Mouse (Mus musculus) C2C12 (cell line): ENCODE results near the gene Tgfa.

Experiments
- CTCF ChIP-seq: IDR thresholded peaks from one replicate; pipeline ENCODE4 v1.5.1; 2011; ENCODE audit not compliant: control insufficient read depth, insufficient read depth, insufficient read length
- FOSL1 ChIP-seq: IDR thresholded peaks from one replicate; pipeline ENCODE4 v1.8.0; 2011; ENCODE audit warnings: mild to moderate bottlenecking, low read length; ENCODE audit not compliant: poor library complexity, insufficient read depth, severe bottlenecking
- MAX ChIP-seq: IDR thresholded peaks from one replicate; pipeline ENCODE4 v1.6.1; 2011; ENCODE audit warnings: mild to moderate bottlenecking, control low read depth
- MYOD1 ChIP-seq: IDR thresholded peaks from one replicate; pipeline ENCODE4 v1.6.1; 2011; ENCODE audit warnings: low read depth; ENCODE audit not compliant: control insufficient read depth, insufficient read length
- MYOG ChIP-seq: IDR thresholded peaks from one replicate; pipeline ENCODE4 v1.6.1; 2011; ENCODE audit not compliant: control insufficient read depth, insufficient read length; ENCODE audit errors: extremely low read depth
- USF1 ChIP-seq: IDR thresholded peaks from one replicate; pipeline ENCODE4 v1.6.1; 2011; ENCODE audit warnings: low read depth, mild to moderate bottlenecking, control low read depth, moderate library complexity

- TF ChIP-seq CTCF = no peak
- no peak for TF ChIP-seq USF1
- TF ChIP-seq FOSL1 = no peak
- no peak for TF ChIP-seq MYOD1
- TF ChIP-seq MAX = no peak
- TF ChIP-seq MYOG = no peak
These were observed 18.0 kb downstream of the Tgfa start for GRCm38 (mm10) chr6:86212871-86213640.
